Mouse (Mus musculus): ENCODE data around the gene Gng4.

DNA sequence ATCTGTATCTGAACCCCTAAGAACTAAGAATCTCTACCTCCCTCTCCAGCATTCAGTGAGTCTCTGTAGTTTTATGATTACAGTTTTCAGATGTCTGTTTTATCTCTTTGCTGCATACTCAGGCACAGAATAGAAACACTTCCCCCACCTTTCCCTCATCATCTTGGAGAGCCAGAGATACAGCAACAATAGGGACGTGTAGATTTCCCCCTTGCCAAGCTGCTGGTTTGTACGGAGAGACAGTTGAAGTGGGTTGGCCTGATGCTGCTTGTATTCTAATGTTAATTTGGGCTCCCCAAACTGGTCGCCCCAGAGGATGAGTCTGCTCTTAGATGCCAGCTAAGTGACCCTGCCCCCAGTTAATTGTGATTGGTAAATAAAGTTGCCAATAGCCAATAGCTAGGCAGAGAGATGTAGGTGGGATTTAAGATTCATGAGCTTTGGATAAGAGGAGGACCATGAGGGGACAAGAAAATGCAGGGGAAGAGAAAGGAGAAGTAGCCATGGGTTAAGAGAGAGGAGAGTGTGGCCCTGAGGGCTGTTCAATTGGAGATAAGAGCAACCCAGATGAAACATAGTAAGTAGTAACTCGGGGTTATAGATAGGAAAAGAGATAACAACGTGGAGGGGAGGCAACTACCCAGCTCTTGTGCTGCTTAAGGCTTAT is 11.4 kb downstream of the Gng4 start:
- TF ChIP-seq POLR2A (IDR thresholded peaks at IDR 0.05; ENCODE audit: control insufficient read depth in 1 of 2, insufficient read depth in 1 of 2, low read depth in 1 of 2, low read length in 2 of 2, poor library complexity in 1 of 2) = no peak
- TF ChIP-seq CTCF (IDR thresholded peaks at IDR 0.05 in 2 of 3, conservative IDR thresholded peaks at IDR 0.05 in 1 of 3; ENCODE audit: control insufficient read depth in 1 of 3, insufficient read depth in 1 of 3, low read depth in 2 of 3, low read length in 3 of 3, poor library complexity in 1 of 3, severe bottlenecking in 1 of 3) = no peak
- TF ChIP-seq ZNF384 (IDR thresholded peaks at IDR 0.05; ENCODE audit: low read depth, low read length) = no peak
- TF ChIP-seq USF1 (IDR thresholded peaks at IDR 0.05; ENCODE audit: low read depth, low read length) = no peak
- TF ChIP-seq GABPA (IDR thresholded peaks at IDR 0.05; ENCODE audit: low read depth, low read length) = no peak
- peak; percentile 82 to 83 for TF ChIP-seq EP300 (IDR thresholded peaks at IDR 0.05; ENCODE audit: low read depth in 1 of 2, low read length in 2 of 2)

Data from MEL (cell line).